Mouse (Mus musculus) liver, adult 2 months (tissue): ENCODE data around the gene BC034090.

Experiments
- CTCF ChIP-seq: fragments of 200-500 bp; IDR thresholded peaks from 2 replicates; pipeline ENCODE4 v1.5.1; 2011; ENCODE audit warnings: low read depth, low read length, control low read depth
- POLR2A ChIP-seq: fragments of 200-500 bp; IDR thresholded peaks from 2 replicates; pipeline ENCODE4 v1.6.1; 2011; ENCODE audit warnings: low read length, control low read depth; ENCODE audit not compliant: insufficient read depth; ENCODE audit errors: extremely low read depth

DNA sequence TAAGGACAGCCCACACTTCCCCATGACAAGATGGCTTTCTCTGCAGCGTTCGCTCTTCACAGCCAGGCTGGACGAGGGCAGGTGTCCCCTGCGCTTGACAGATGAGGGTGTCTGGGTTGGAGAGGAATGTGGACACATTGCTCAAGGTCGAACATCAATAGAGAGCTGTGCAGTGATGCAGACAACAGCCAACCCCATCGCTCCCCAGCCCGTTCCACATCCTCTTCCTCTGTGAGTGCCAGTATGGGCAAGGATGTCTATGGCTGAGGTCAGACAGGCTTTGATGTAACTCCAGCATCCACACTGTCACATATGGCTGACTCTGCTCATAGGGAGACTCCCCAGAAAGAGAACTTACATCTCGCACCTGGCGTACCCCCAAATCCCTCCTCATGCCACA is 10.9 kb downstream of the BC034090 start:
- TF ChIP-seq POLR2A (no peak), CTCF (no peak)
